Mouse (Mus musculus): ENCODE measurements around the gene Cbx8.

DNA sequence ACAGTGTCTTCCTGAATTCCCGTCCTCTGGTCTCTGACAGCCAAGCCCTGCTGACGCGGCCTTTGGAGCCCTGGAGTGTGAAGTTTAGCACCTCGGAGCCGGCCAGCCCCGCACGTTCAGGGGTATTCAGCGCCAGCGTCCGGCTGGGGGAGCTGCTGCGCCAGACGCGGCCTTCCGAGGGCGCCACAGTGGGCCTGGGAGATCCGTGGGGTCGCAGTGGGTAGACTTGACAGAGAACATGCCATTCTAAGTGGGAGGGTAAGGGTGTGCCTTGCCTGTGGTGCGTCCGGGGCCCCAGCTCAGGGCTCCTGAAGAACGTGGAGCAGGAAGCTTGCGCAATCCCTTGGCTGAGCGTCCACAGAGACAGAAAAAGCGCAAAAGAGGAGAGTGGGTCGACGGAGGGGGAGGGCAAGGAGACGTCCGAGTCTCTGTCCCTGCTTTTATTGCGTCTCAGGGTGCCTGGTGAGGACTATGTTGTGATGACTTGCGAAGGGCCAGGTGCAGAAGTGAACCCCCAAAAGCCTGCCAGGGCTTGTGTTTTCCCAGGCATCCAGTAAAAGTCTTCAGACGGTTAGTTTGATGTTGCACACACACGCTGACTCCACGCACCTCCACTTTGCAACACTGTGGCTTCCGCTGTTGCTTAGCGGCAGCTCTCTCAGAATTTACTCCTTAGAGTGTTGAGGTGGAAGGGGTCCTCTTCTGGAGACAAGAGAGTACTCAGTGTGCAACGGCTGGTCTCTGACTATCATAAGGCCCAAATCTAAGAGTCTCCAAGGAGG, 46.7 kb upstream of the Cbx8 start:
- no peak for TF ChIP-seq CTCF (IDR thresholded peaks at IDR 0.05; ENCODE audit: low read depth, low read length)
- no peak for TF ChIP-seq POLR2AphosphoS5 (IDR thresholded peaks at IDR 0.05; ENCODE audit: insufficient replicate concordance, low read depth, low read length)
- TF ChIP-seq TAL1 (conservative IDR thresholded peaks at IDR 0.05; ENCODE audit: low read depth, low read length): no peak

Data from G1E (cell line).